Mouse (Mus musculus) myocyte (in vitro differentiated cells): ENCODE measurements around the gene Pard6a. TPM values are rescaled to one million over a fixed set of nuclear protein-coding genes. Genes with fewer than 3 reads are reported as not detected.
A peak's percentile ranks its signal among the peaks of the same experiment; 100 is the strongest.

Experiments used
- H3K27me3 ChIP-seq: one replicate; pipeline ENCODE4 v1.6.1; 2011; ENCODE audit not compliant: control insufficient read depth, insufficient read depth, insufficient read length
- H3K36me3 ChIP-seq: one replicate; pipeline ENCODE4 v1.6.1; 2011; ENCODE audit not compliant: control insufficient read depth, insufficient read depth
- H3K4me2 ChIP-seq: one replicate; pipeline ENCODE4 v1.6.1; 2011; ENCODE audit warnings: low read depth, control low read depth
- H3K4me3 ChIP-seq: one replicate; pipeline ENCODE4 v1.5.1; 2011; ENCODE audit warnings: mild to moderate bottlenecking, control low read depth, moderate library complexity
- H3K79me2 ChIP-seq: one replicate; pipeline ENCODE4 v1.6.1; 2011; ENCODE audit not compliant: control insufficient read depth, insufficient read depth
- H3ac ChIP-seq: one replicate; pipeline ENCODE4 v1.6.1; 2011; ENCODE audit not compliant: control insufficient read depth, insufficient read length
- CEBPB ChIP-seq: IDR thresholded peaks from 2 replicates; pipeline ENCODE4 v1.6.1; 2011; ENCODE audit warnings: mild to moderate bottlenecking, moderate library complexity; ENCODE audit not compliant: poor library complexity, insufficient read depth, severe bottlenecking
- E2F4 ChIP-seq: IDR thresholded peaks from one replicate; pipeline ENCODE4 v1.6.1; 2011; ENCODE audit warnings: mild to moderate bottlenecking, control low read depth, moderate library complexity; ENCODE audit not compliant: insufficient read depth
- MAX ChIP-seq: IDR thresholded peaks from one replicate; pipeline ENCODE4 v1.6.1; 2011; ENCODE audit warnings: low read depth, mild to moderate bottlenecking, control low read depth
- MYOD1 ChIP-seq, 3 experiments: IDR thresholded peaks; one replicate each; pipeline ENCODE4 v1.6.1; 2011; ENCODE audit warnings: control low read depth in 2 of 3, low read depth in 2 of 3, mild to moderate bottlenecking in 2 of 3, moderate library complexity in 1 of 3; ENCODE audit not compliant: insufficient read length in 2 of 3, control insufficient read depth in 1 of 3
- MYOG ChIP-seq, 3 experiments: IDR thresholded peaks; one replicate each; pipeline ENCODE4 v1.6.1; 2011; ENCODE audit warnings: control low read depth in 2 of 3, low read depth in 2 of 3, mild to moderate bottlenecking in 2 of 3; ENCODE audit not compliant: insufficient read length in 2 of 3, control insufficient read depth in 1 of 3, insufficient read depth in 1 of 3
- POLR2A ChIP-seq: IDR thresholded peaks from one replicate; pipeline ENCODE4 v1.6.1; 2011; ENCODE audit warnings: low read depth, mild to moderate bottlenecking, control low read depth, moderate library complexity; ENCODE audit not compliant: insufficient read length
- POLR2AphosphoS2 ChIP-seq: IDR thresholded peaks from one replicate; pipeline ENCODE4 v1.6.1; 2011; ENCODE audit warnings: low read depth, control low read depth; ENCODE audit not compliant: insufficient read length
- REST ChIP-seq: IDR thresholded peaks from one replicate; pipeline ENCODE4 v1.6.1; 2011; ENCODE audit warnings: mild to moderate bottlenecking, control low read depth, moderate library complexity; ENCODE audit not compliant: insufficient read depth, insufficient read length
- SRF ChIP-seq: IDR thresholded peaks from one replicate; pipeline ENCODE4 v1.6.1; 2011; ENCODE audit warnings: low read depth; ENCODE audit not compliant: control insufficient read depth, insufficient read length
- TCF12 ChIP-seq: IDR thresholded peaks from one replicate; pipeline ENCODE4 v1.6.1; 2011; ENCODE audit warnings: mild to moderate bottlenecking, control low read depth; ENCODE audit not compliant: poor library complexity, insufficient read depth, severe bottlenecking
- TCF3 ChIP-seq: IDR thresholded peaks from one replicate; pipeline ENCODE4 v1.6.1; 2011; ENCODE audit warnings: low read depth, control low read depth; ENCODE audit not compliant: insufficient read length
- USF1 ChIP-seq: IDR thresholded peaks from one replicate; pipeline ENCODE4 v1.6.1; 2011; ENCODE audit warnings: low read depth, mild to moderate bottlenecking, control low read depth, moderate library complexity
- polyA plus RNA-seq: library from polyadenylated mRNA; unstranded; fragments of >200 nt; fragmentation: generic; extraction: Trizol; gene quantifications from one replicate; pipeline ENCODE4 v1.2.1, GENCODE M21; 2012; ENCODE audit warnings: missing spikeins

Pard6a gene
- polyA plus RNA-seq, 1 experiment = 32.1 TPM

GRCm38 (mm10) chr8:105689983-105690360 is 11.0 kb upstream of the Pard6a start:
- Histone ChIP-seq H3K27me3 (no peaks in the 10 kb centered on the region), H3K4me2 (no peak overlapping the region), H3K79me2 (no peaks in the 10 kb centered on the region), H3ac (no peak overlapping the region), H3K36me3 (no peaks in the 10 kb centered on the region), H3K4me3 (no peak overlapping the region)
- TF ChIP-seq MAX (no peak), POLR2AphosphoS2 (no peak), REST (no peak), USF1 (no peak), POLR2A (no peak), SRF (no peak), MYOD1 (IDR thresholded peaks at IDR 0.05; ENCODE audit: control insufficient read depth in 1 of 3, insufficient read length in 2 of 3, low read depth in 2 of 3) (no peak), MYOG (IDR thresholded peaks at IDR 0.05; ENCODE audit: control insufficient read depth in 1 of 3, insufficient read depth in 1 of 3, insufficient read length in 2 of 3, low read depth in 2 of 3) (no peak)

- Histone ChIP-seq H3K27me3 (no peaks in the 10 kb centered on the region), H3K4me3 (no peak overlapping the region), H3ac (no peak overlapping the region), H3K4me2 (no peak overlapping the region), H3K36me3 (no peaks in the 10 kb centered on the region), H3K79me2 (no peaks in the 10 kb centered on the region)
- TF ChIP-seq TCF12 (no peak), MYOD1 (IDR thresholded peaks at IDR 0.05; ENCODE audit: control insufficient read depth in 1 of 3, insufficient read length in 2 of 3, low read depth in 2 of 3) (no peak), USF1 (no peak), MYOG (IDR thresholded peaks at IDR 0.05; ENCODE audit: control insufficient read depth in 1 of 3, insufficient read depth in 1 of 3, insufficient read length in 2 of 3, low read depth in 2 of 3) (no peak), MAX (no peak), TCF3 (no peak), POLR2AphosphoS2 (no peak), POLR2A (no peak), SRF (no peak)
Observed at GRCm38 (mm10) chr8:105690978-105691377, 10.0 kb upstream of the Pard6a start.

GRCm38 (mm10) chr8:105692449-105693182 is 8.3 kb upstream of the Pard6a start:
- Histone ChIP-seq H3K36me3 (peaks cover 3% of the 10 kb centered on the region), H3K27me3 (no peaks in the 10 kb centered on the region), H3K79me2 (no peaks in the 10 kb centered on the region), H3K4me2 (no peak overlapping the region), H3K4me3 (no peak overlapping the region), H3ac (no peak overlapping the region)
- peak; percentile 55 for TF ChIP-seq REST
- no peak for TF ChIP-seq E2F4

- Histone ChIP-seq H3ac (no peak overlapping the region), H3K4me2 (no peak overlapping the region), H3K36me3 (peaks cover 3% of the 10 kb centered on the region), H3K27me3 (no peaks in the 10 kb centered on the region), H3K79me2 (no peaks in the 10 kb centered on the region), H3K4me3 (no peak overlapping the region)
- TF ChIP-seq REST = peak; percentile 85
- no peak for TF ChIP-seq SRF
Observed at GRCm38 (mm10) chr8:105693648-105694047, 7.3 kb upstream of the Pard6a start.

GRCm38 (mm10) chr8:105694051-105694799 is 6.7 kb upstream of the Pard6a start:
- no peaks in the 10 kb centered on the region for H3K27me3 ChIP-seq
- H3K4me2 ChIP-seq = no peak overlapping the region
- H3ac ChIP-seq = no peak overlapping the region
- no peaks in the 10 kb centered on the region for H3K79me2 ChIP-seq
- TF ChIP-seq SRF (no peak), TCF12 (no peak), REST (no peak), TCF3 (no peak), MYOD1 (IDR thresholded peaks at IDR 0.05; ENCODE audit: control insufficient read depth in 1 of 3, insufficient read length in 2 of 3, low read depth in 2 of 3) (no peak), MAX (no peak), E2F4 (no peak), POLR2A (no peak), USF1 (no peak), MYOG (IDR thresholded peaks at IDR 0.05; ENCODE audit: control insufficient read depth in 1 of 3, insufficient read depth in 1 of 3, insufficient read length in 2 of 3, low read depth in 2 of 3) (no peak), CEBPB (no peak), POLR2AphosphoS2 (no peak)
- H3K36me3 ChIP-seq = peaks cover 3% of the 10 kb centered on the region
- no peak overlapping the region for H3K4me3 ChIP-seq
